Mouse (Mus musculus): ENCODE results near the gene Akna. TPM values are rescaled to one million over a fixed set of nuclear protein-coding genes. Genes with fewer than 3 reads are reported as not detected.
A peak's percentile ranks its signal among the peaks of the same experiment; 100 is the strongest.

Gene Akna
- polyA plus RNA-seq, 1 experiment from 2014 or later: 6.0 TPM

- H3K9me3 ChIP-seq: no peaks in the 10 kb centered on the region
- 69% methylated on average over 3 of the region's 3 CpGs for WGBS
- H3K27ac ChIP-seq: no peak overlapping the region
- no peaks in the 10 kb centered on the region for H3K27me3 ChIP-seq
- no peak overlapping the region for H3K4me3 ChIP-seq
- H3K36me3 ChIP-seq: peaks cover 63% of the 10 kb centered on the region
- no peak for ATAC-seq (ENCODE audit: low FRiP score)
- H3K9ac ChIP-seq: no peak overlapping the region
- H3K4me1 ChIP-seq (replicated peaks): peaks cover 10% of the 10 kb centered on the region
- no peak overlapping the region for H3K4me2 ChIP-seq
Observed at GRCm38 (mm10) chr4:63371890-63372289, 31.3 kb downstream of the Akna start.

GRCm38 (mm10) chr4:63370897-63371296, 32.3 kb downstream of the Akna start:
- Histone ChIP-seq H3K27ac (no peak overlapping the region), H3K36me3 (peaks cover 54% of the 10 kb centered on the region), H3K4me2 (no peak overlapping the region), H3K27me3 (no peaks in the 10 kb centered on the region), H3K9ac (no peak overlapping the region; the same call in 1 of the 2 replicates), H3K4me3 (no peak overlapping the region), H3K4me1 (replicated peaks) (peaks cover 10% of the 10 kb centered on the region), H3K9me3 (no peaks in the 10 kb centered on the region)
- 21% methylated on average over 7 of the region's 7 CpGs for WGBS
- ATAC-seq (ENCODE audit: low FRiP score): no peak

- Histone ChIP-seq H3K4me2 (no peak overlapping the region), H3K9ac (no peak overlapping the region), H3K27ac (no peak overlapping the region), H3K4me3 (no peak overlapping the region), H3K4me1 (replicated peaks) (peaks cover 10% of the 10 kb centered on the region), H3K36me3 (peaks cover 45% of the 10 kb centered on the region), H3K9me3 (no peaks in the 10 kb centered on the region), H3K27me3 (no peaks in the 10 kb centered on the region)
- ATAC-seq (ENCODE audit: low FRiP score): 0 out of 2 replicates have a peak, but pooled peaks have one; percentile 29
- WGBS: 13% methylated on average over 4 of the region's 4 CpGs
Observed at GRCm38 (mm10) chr4:63368577-63368976, 34.6 kb downstream of the Akna start.

- H3K27ac ChIP-seq: no peak within 1 kb of the TSS
- ATAC-seq (ENCODE audit: low FRiP score): no peak
- 0 out of 2 replicates have a peak, but pooled peaks cover under 1% of the 10 kb centered on the region for H3K36me3 ChIP-seq
- no peaks in the 10 kb centered on the region for H3K27me3 ChIP-seq
- H3K9me3 ChIP-seq: no peaks in the 10 kb centered on the region
- H3K4me2 ChIP-seq: no peak within 1 kb of the TSS
- WGBS: 93% methylated on average over 5 of the region's 5 CpGs
- H3K4me1 ChIP-seq (replicated peaks): peaks cover 12% of the 10 kb centered on the region
- H3K9ac ChIP-seq: no peak within 1 kb of the TSS
- H3K4me3 ChIP-seq: no peak within 1 kb of the TSS
Observed at GRCm38 (mm10) chr4:63362150-63362549, 41.0 kb downstream of the Akna start, which contains the start of gene Orm2. Gene Orm2 (plus strand): TSS chr4:63362449.

GRCm38 (mm10) chr4:63359861-63360260, 43.3 kb downstream of the Akna start:
- peaks cover 12% of the 10 kb centered on the region for H3K4me1 ChIP-seq (replicated peaks)
- H3K27me3 ChIP-seq: no peaks in the 10 kb centered on the region
- H3K4me2 ChIP-seq: no peak overlapping the region
- no peak overlapping the region for H3K4me3 ChIP-seq
- H3K9me3 ChIP-seq: no peaks in the 10 kb centered on the region
- H3K36me3 ChIP-seq: no peaks in the 10 kb centered on the region
- ATAC-seq (ENCODE audit: low FRiP score): 0 out of 2 replicates have a peak, but pooled peaks have one; percentile 9
- H3K9ac ChIP-seq: no peak overlapping the region
- H3K27ac ChIP-seq: no peak overlapping the region
- 61% methylated on average over 6 of the region's 6 CpGs for WGBS

GRCm38 (mm10) chr4:63356981-63357570, 46.1 kb downstream of the Akna start:
- H3K27ac ChIP-seq: no peak overlapping the region
- no peak for ATAC-seq (ENCODE audit: low FRiP score)

GRCm38 (mm10) chr4:63355877-63356665, 47.1 kb downstream of the Akna start, which contains the start of gene Orm3:
Gene Orm3 (plus strand): TSS chr4:63356162.
- no peak within 1 kb of the TSS for H3K4me3 ChIP-seq
- 85% methylated on average over 4 of the region's 4 CpGs for WGBS
- ATAC-seq (ENCODE audit: low FRiP score): no peak

More at GRCm38 (mm10) chr4:63356981-63357570, 46.1 kb downstream of the Akna start:
- Histone ChIP-seq H3K4me1 (replicated peaks) (peaks cover 12% of the 10 kb centered on the region), H3K9ac (no peak overlapping the region), H3K36me3 (no peaks in the 10 kb centered on the region), H3K4me3 (no peak overlapping the region), H3K4me2 (no peak overlapping the region), H3K27me3 (no peaks in the 10 kb centered on the region), H3K9me3 (no peaks in the 10 kb centered on the region)
- 59% methylated on average over 2 of the region's 2 CpGs for WGBS

GRCm38 (mm10) chr4:63348524-63348923, 54.6 kb downstream of the Akna start:
- H3K4me3 ChIP-seq: no peak overlapping the region
- no peaks in the 10 kb centered on the region for H3K36me3 ChIP-seq
- H3K4me1 ChIP-seq (replicated peaks): no peaks in the 10 kb centered on the region
- H3K4me2 ChIP-seq: no peak overlapping the region
- no peak overlapping the region for H3K27ac ChIP-seq
- ATAC-seq (ENCODE audit: low FRiP score): no peak
- H3K27me3 ChIP-seq: no peaks in the 10 kb centered on the region
- no peak overlapping the region for H3K9ac ChIP-seq
- no peaks in the 10 kb centered on the region for H3K9me3 ChIP-seq
- 68% methylated on average over 6 of the region's 6 CpGs for WGBS

More at GRCm38 (mm10) chr4:63355877-63356665, 47.1 kb downstream of the Akna start, which contains the start of gene Orm3:
- Histone ChIP-seq H3K36me3 (no peaks in the 10 kb centered on the region), H3K4me2 (no peak within 1 kb of the TSS), H3K27ac (no peak within 1 kb of the TSS), H3K9me3 (no peaks in the 10 kb centered on the region), H3K27me3 (no peaks in the 10 kb centered on the region), H3K4me1 (replicated peaks) (peaks cover 11% of the 10 kb centered on the region), H3K9ac (no peak within 1 kb of the TSS)

- Histone ChIP-seq H3K27ac (no peak overlapping the region), H3K4me2 (no peak overlapping the region), H3K9ac (no peak overlapping the region), H3K4me3 (no peak overlapping the region), H3K9me3 (no peaks in the 10 kb centered on the region), H3K36me3 (no peaks in the 10 kb centered on the region), H3K27me3 (no peaks in the 10 kb centered on the region), H3K4me1 (replicated peaks) (no peaks in the 10 kb centered on the region)
- 87% methylated on average over 4 of the region's 4 CpGs for WGBS
- ATAC-seq (ENCODE audit: low FRiP score): no peak
Observed at GRCm38 (mm10) chr4:63346659-63347058, 56.5 kb downstream of the Akna start.

- H3K4me1 ChIP-seq (replicated peaks): no peaks in the 10 kb centered on the region
- ATAC-seq (ENCODE audit: low FRiP score): no peak
- H3K27me3 ChIP-seq: no peaks in the 10 kb centered on the region
- H3K27ac ChIP-seq: no peak overlapping the region
- H3K36me3 ChIP-seq: no peaks in the 10 kb centered on the region
- H3K9ac ChIP-seq: no peak overlapping the region
- H3K9me3 ChIP-seq: no peaks in the 10 kb centered on the region
- no peak overlapping the region for H3K4me2 ChIP-seq
- no peak overlapping the region for H3K4me3 ChIP-seq
Observed at GRCm38 (mm10) chr4:63345261-63345660, 57.9 kb downstream of the Akna start.

GRCm38 (mm10) chr4:63344295-63344694, 58.9 kb downstream of the Akna start, which contains the start of gene Orm1:
Gene Orm1 (plus strand): TSS chr4:63344560.
- Histone ChIP-seq H3K9me3 (no peaks in the 10 kb centered on the region), H3K4me2 (no peak within 1 kb of the TSS), H3K9ac (no peak within 1 kb of the TSS), H3K27ac (no peak within 1 kb of the TSS), H3K4me3 (no peak within 1 kb of the TSS), H3K4me1 (replicated peaks) (no peaks in the 10 kb centered on the region), H3K36me3 (no peaks in the 10 kb centered on the region), H3K27me3 (no peaks in the 10 kb centered on the region)
- no peak for ATAC-seq (ENCODE audit: low FRiP score)
- WGBS: 88% methylated on average over 8 of the region's 8 CpGs

- Histone ChIP-seq H3K27me3 (no peaks in the 10 kb centered on the region), H3K9me3 (no peaks in the 10 kb centered on the region), H3K4me2 (no peak overlapping the region), H3K4me1 (replicated peaks) (no peaks in the 10 kb centered on the region), H3K9ac (no peak overlapping the region), H3K27ac (no peak overlapping the region), H3K4me3 (no peak overlapping the region), H3K36me3 (no peaks in the 10 kb centered on the region)
- WGBS: 69% methylated on average over 3 of the region's 3 CpGs
- ATAC-seq (ENCODE audit: low FRiP score): no peak
Observed at GRCm38 (mm10) chr4:63343608-63344007, 59.5 kb downstream of the Akna start.
